Mouse (Mus musculus): ENCODE measurements around the gene Plxnb2. TPM values are rescaled to one million over a fixed set of nuclear protein-coding genes. Genes with fewer than 3 reads are reported as not detected.

Gene Plxnb2
- polyA plus RNA-seq, 1 experiment from 2014 or later: 147 TPM

GRCm38 (mm10) chr15:89182842-89183241 is 2.3 kb upstream of the Plxnb2 start:
- peaks cover 22% of the 10 kb centered on the region for H3K4me1 ChIP-seq (ENCODE audit: control insufficient read depth, insufficient read depth, low read length)
- H3K9ac ChIP-seq (replicated peaks; ENCODE audit: low read depth, low read length): no peak overlapping the region
- H3K27me3 ChIP-seq (ENCODE audit: control insufficient read depth, insufficient read depth, low read length): no peaks in the 10 kb centered on the region
- no peak for ATAC-seq (ENCODE audit: insufficient number of reproducible peaks, insufficient read depth, low FRiP score, low read depth)
- H3K4me3 ChIP-seq (ENCODE audit: low read depth, low read length): no peak overlapping the region
- 66% methylated on average over 5 of the region's 5 CpGs for WGBS
- no peak overlapping the region for H3K4me2 ChIP-seq (replicated peaks; ENCODE audit: low read depth, low read length)
- H3K27ac ChIP-seq (ENCODE audit: low read length): no peak overlapping the region; the same call in 1 of the 2 replicates
- H3K9me3 ChIP-seq (ENCODE audit: control insufficient read depth, low read depth, low read length): no peaks in the 10 kb centered on the region
- no peaks in the 10 kb centered on the region for H3K36me3 ChIP-seq (ENCODE audit: control insufficient read depth, insufficient read depth, low read length)

GRCm38 (mm10) chr15:89182328-89182741 is 1.7 kb upstream of the Plxnb2 start:
- H3K4me2 ChIP-seq (replicated peaks; ENCODE audit: low read depth, low read length): no peak overlapping the region
- no peaks in the 10 kb centered on the region for H3K36me3 ChIP-seq (ENCODE audit: control insufficient read depth, insufficient read depth, low read length)
- no peak overlapping the region for H3K4me3 ChIP-seq (ENCODE audit: low read depth, low read length)
- no peaks in the 10 kb centered on the region for H3K9me3 ChIP-seq (ENCODE audit: control insufficient read depth, low read depth, low read length)
- 29% methylated on average over 6 of the region's 6 CpGs for WGBS
- no peaks in the 10 kb centered on the region for H3K27me3 ChIP-seq (ENCODE audit: control insufficient read depth, insufficient read depth, low read length)
- no peak for ATAC-seq (ENCODE audit: insufficient number of reproducible peaks, insufficient read depth, low FRiP score, low read depth)
- H3K9ac ChIP-seq (replicated peaks; ENCODE audit: low read depth, low read length): no peak overlapping the region
- peak overlapping the region; percentile 59 for H3K27ac ChIP-seq (ENCODE audit: low read length)
- peaks cover 27% of the 10 kb centered on the region for H3K4me1 ChIP-seq (ENCODE audit: control insufficient read depth, insufficient read depth, low read length)

- no peaks in the 10 kb centered on the region for H3K36me3 ChIP-seq (ENCODE audit: control insufficient read depth, insufficient read depth, low read length)
- H3K4me1 ChIP-seq (ENCODE audit: control insufficient read depth, insufficient read depth, low read length): peaks cover 34% of the 10 kb centered on the region
- no peaks in the 10 kb centered on the region for H3K9me3 ChIP-seq (ENCODE audit: control insufficient read depth, low read depth, low read length)
- no peak overlapping the region for H3K9ac ChIP-seq (replicated peaks; ENCODE audit: low read depth, low read length)
- peak overlapping the region; percentile 61 for H3K4me2 ChIP-seq (replicated peaks; ENCODE audit: low read depth, low read length)
- H3K27me3 ChIP-seq (ENCODE audit: control insufficient read depth, insufficient read depth, low read length): no peaks in the 10 kb centered on the region
- ATAC-seq (ENCODE audit: insufficient number of reproducible peaks, insufficient read depth, low FRiP score, low read depth): no peak
- peak overlapping the region; percentile 59; the same call in 1 of the 2 replicates for H3K27ac ChIP-seq (ENCODE audit: low read length)
- H3K4me3 ChIP-seq (ENCODE audit: low read depth, low read length): peak overlapping the region; percentile 78
- 63% methylated on average over 10 of the region's 10 CpGs for WGBS
Measured at GRCm38 (mm10) chr15:89181561-89182270, 1.1 kb upstream of the Plxnb2 start.

- Histone ChIP-seq H3K4me2 (replicated peaks; ENCODE audit: low read depth, low read length) (peak overlapping the region; percentile 61), H3K9me3 (ENCODE audit: control insufficient read depth, low read depth, low read length) (no peaks in the 10 kb centered on the region), H3K36me3 (ENCODE audit: control insufficient read depth, insufficient read depth, low read length) (no peaks in the 10 kb centered on the region), H3K4me3 (ENCODE audit: low read depth, low read length) (peak overlapping the region; percentile 78), H3K4me1 (ENCODE audit: control insufficient read depth, insufficient read depth, low read length) (peaks cover 48% of the 10 kb centered on the region), H3K27ac (ENCODE audit: low read length) (peak overlapping the region; percentile 86), H3K27me3 (ENCODE audit: control insufficient read depth, insufficient read depth, low read length) (no peaks in the 10 kb centered on the region), H3K9ac (replicated peaks; ENCODE audit: low read depth, low read length) (peak overlapping the region; percentile 87)
- WGBS: 0% methylated on average over 26 of the region's 26 CpGs
- no peak for ATAC-seq (ENCODE audit: insufficient number of reproducible peaks, insufficient read depth, low FRiP score, low read depth)
Measured at GRCm38 (mm10) chr15:89180081-89180541, 477 bp downstream of the Plxnb2 start.

- Histone ChIP-seq H3K4me2 (replicated peaks; ENCODE audit: low read depth, low read length) (peak overlapping the region; percentile 61), H3K9ac (replicated peaks; ENCODE audit: low read depth, low read length) (peak overlapping the region; percentile 87), H3K27me3 (ENCODE audit: control insufficient read depth, insufficient read depth, low read length) (no peaks in the 10 kb centered on the region), H3K9me3 (ENCODE audit: control insufficient read depth, low read depth, low read length) (no peaks in the 10 kb centered on the region), H3K36me3 (ENCODE audit: control insufficient read depth, insufficient read depth, low read length) (no peaks in the 10 kb centered on the region), H3K27ac (ENCODE audit: low read length) (peak overlapping the region; percentile 86), H3K4me3 (ENCODE audit: low read depth, low read length) (peak overlapping the region; percentile 78), H3K4me1 (ENCODE audit: control insufficient read depth, insufficient read depth, low read length) (peaks cover 53% of the 10 kb centered on the region)
- 4% methylated on average over 6 of the region's 6 CpGs for WGBS
- ATAC-seq (ENCODE audit: insufficient number of reproducible peaks, insufficient read depth, low FRiP score, low read depth): no peak
Measured at GRCm38 (mm10) chr15:89179630-89179964, 991 bp downstream of the Plxnb2 start.

GRCm38 (mm10) chr15:89178954-89179629 is 1.5 kb downstream of the Plxnb2 start:
- no peaks in the 10 kb centered on the region for H3K9me3 ChIP-seq (ENCODE audit: control insufficient read depth, low read depth, low read length)
- H3K27ac ChIP-seq (ENCODE audit: low read length): peak overlapping the region; percentile 86; the same call in 1 of the 2 replicates
- peak; percentile 63 for ATAC-seq (ENCODE audit: insufficient number of reproducible peaks, insufficient read depth, low FRiP score, low read depth)
- H3K4me1 ChIP-seq (ENCODE audit: control insufficient read depth, insufficient read depth, low read length): peaks cover 58% of the 10 kb centered on the region
- H3K36me3 ChIP-seq (ENCODE audit: control insufficient read depth, insufficient read depth, low read length): no peaks in the 10 kb centered on the region
- H3K27me3 ChIP-seq (ENCODE audit: control insufficient read depth, insufficient read depth, low read length): no peaks in the 10 kb centered on the region
- 2% methylated on average over 16 of the region's 16 CpGs for WGBS
- H3K9ac ChIP-seq (replicated peaks; ENCODE audit: low read depth, low read length): peak overlapping the region; percentile 87; the same call in 1 of the 2 replicates
- peak overlapping the region; percentile 78 for H3K4me3 ChIP-seq (ENCODE audit: low read depth, low read length)
- H3K4me2 ChIP-seq (replicated peaks; ENCODE audit: low read depth, low read length): peak overlapping the region; percentile 61

- Histone ChIP-seq H3K4me2 (replicated peaks; ENCODE audit: low read depth, low read length) (peak overlapping the region; percentile 61), H3K27me3 (ENCODE audit: control insufficient read depth, insufficient read depth, low read length) (no peaks in the 10 kb centered on the region), H3K27ac (ENCODE audit: low read length) (peak overlapping the region; percentile 86; the same call in 1 of the 2 replicates), H3K4me3 (ENCODE audit: low read depth, low read length) (peak overlapping the region; percentile 78), H3K9me3 (ENCODE audit: control insufficient read depth, low read depth, low read length) (no peaks in the 10 kb centered on the region), H3K36me3 (ENCODE audit: control insufficient read depth, insufficient read depth, low read length) (no peaks in the 10 kb centered on the region), H3K9ac (replicated peaks; ENCODE audit: low read depth, low read length) (0 out of 2 replicates have a peak overlapping the region, but pooled peaks have one; percentile 25), H3K4me1 (ENCODE audit: control insufficient read depth, insufficient read depth, low read length) (peaks cover 65% of the 10 kb centered on the region)
- WGBS: 66% methylated on average over 7 of the region's 7 CpGs
- ATAC-seq (ENCODE audit: insufficient number of reproducible peaks, insufficient read depth, low FRiP score, low read depth): no peak
Measured at GRCm38 (mm10) chr15:89178260-89178860, 2.2 kb downstream of the Plxnb2 start.

- Histone ChIP-seq H3K9me3 (ENCODE audit: control insufficient read depth, low read depth, low read length) (no peaks in the 10 kb centered on the region), H3K4me1 (ENCODE audit: control insufficient read depth, insufficient read depth, low read length) (peaks cover 68% of the 10 kb centered on the region), H3K36me3 (ENCODE audit: control insufficient read depth, insufficient read depth, low read length) (no peaks in the 10 kb centered on the region), H3K27me3 (ENCODE audit: control insufficient read depth, insufficient read depth, low read length) (no peaks in the 10 kb centered on the region), H3K4me3 (ENCODE audit: low read depth, low read length) (peak overlapping the region; percentile 78; the same call in 1 of the 2 replicates), H3K4me2 (replicated peaks; ENCODE audit: low read depth, low read length) (peak overlapping the region; percentile 61), H3K9ac (replicated peaks; ENCODE audit: low read depth, low read length) (no peak overlapping the region), H3K27ac (ENCODE audit: low read length) (peak overlapping the region; percentile 86; the same call in 1 of the 2 replicates)
- whole genome bisulfite sequencing: 66% methylated on average over 4 of the region's 4 CpGs
- ATAC-seq (ENCODE audit: insufficient number of reproducible peaks, insufficient read depth, low FRiP score, low read depth): no peak
Measured at GRCm38 (mm10) chr15:89177576-89178259, 2.9 kb downstream of the Plxnb2 start.

Data from stomach, embryonic 14.5 days (tissue).